Mouse (Mus musculus): ENCODE measurements at regions not wholly inside any gene's neighbourhood (a gene's known extent, or its start where the extent isn't known, plus 50 kb on each side); places are given as distances from the start of the nearest gene placed in this dataset.

DNA sequence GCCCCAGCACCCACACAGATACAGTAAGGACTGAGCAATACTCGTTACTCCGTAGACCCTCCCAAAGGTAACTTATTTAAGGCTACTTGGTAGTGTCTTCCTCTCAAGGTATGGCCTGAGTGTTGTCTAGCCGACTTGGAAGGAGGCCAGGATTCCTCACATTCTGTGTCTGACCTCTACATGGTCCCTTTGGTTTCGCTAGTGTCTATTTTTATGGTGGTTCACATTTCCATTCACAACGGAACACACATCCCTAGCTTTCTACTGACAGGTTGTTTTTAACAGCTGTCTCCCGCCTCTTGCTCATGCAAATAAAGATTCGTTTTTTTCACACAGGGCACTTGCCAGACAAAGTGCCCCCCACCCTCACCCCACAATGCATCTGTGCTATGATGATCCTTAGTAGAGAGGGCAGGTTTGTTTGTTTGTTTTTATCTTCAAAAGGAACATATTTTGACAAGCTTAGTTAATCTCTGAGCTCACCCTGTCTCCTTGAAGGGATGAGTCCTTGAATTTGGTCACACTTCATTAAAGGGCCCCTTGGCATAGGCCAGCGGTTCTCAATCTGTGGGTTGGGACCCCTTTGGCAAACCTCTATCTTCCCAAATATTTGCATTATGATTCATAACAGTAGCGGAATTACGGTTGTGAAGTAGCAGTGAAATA, 52.7 kb downstream of the Phlda1 start:
- peak; percentile 53 to 58 for DNase-seq (ENCODE audit: low spot score in 2 of 2)

GRCm38 (mm10) chr10:111559341-111560246, 53.5 kb downstream of the Phlda1 start:
- DNase-seq (ENCODE audit: low spot score in 2 of 2): peak; percentile 48 to 76

DNA sequence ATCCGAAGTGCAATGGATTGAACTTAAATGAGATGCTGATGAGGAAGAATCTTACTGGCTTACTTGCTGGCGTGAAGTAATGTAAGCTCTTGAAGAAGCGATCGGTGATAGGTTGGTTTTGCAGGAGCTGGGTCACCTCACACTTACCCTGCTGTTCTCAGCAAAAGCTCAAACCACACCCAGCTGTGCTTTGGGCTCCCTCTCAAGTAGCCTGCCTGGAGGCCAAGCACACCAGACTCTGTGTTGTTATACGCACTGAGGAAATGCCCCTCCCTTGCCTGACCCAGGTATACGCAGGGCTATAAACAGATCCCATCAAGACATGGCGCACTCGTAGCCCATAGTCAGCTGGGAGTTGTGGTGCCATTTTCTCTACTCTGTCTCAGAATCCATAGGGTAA, 56.5 kb downstream of the Phlda1 start:
- DNase-seq (ENCODE audit: low spot score in 2 of 2): no peak

- no peak for DNase-seq (ENCODE audit: low spot score in 2 of 2)
Measured at GRCm38 (mm10) chr10:111566873-111567381, 60.8 kb downstream of the Phlda1 start.

GRCm38 (mm10) chr10:111570501-111571258, 64.6 kb downstream of the Phlda1 start:
- DNase-seq (ENCODE audit: low spot score in 2 of 2): no peak

DNA sequence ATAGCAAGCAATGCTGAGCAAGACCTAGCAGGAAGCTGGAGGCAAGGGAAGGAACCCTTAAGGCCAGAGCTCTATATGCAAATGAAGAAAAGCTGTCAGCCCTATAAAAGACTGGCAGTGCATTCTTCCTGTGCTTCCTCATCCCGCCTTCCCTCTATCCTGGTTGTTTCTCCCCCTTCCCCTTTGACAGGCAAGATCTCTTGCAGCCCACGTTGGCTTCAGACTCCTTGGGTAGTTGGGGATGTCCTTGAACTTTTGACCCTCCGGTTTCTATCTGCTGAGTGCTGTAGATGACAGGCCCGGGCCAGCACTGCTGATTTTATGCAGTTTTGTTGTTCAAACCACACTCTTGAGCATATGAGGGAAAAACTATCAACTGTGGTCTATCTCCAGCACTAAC, 68.1 kb downstream of the Phlda1 start:
- no peak for DNase-seq (ENCODE audit: low spot score in 2 of 2)

GRCm38 (mm10) chr10:111574812-111575211, 68.7 kb downstream of the Phlda1 start:
- no peak for DNase-seq (ENCODE audit: low spot score in 2 of 2)

- DNase-seq (ENCODE audit: low spot score in 2 of 2): no peak
Measured at GRCm38 (mm10) chr10:111575256-111575655, 69.2 kb downstream of the Phlda1 start.

DNA sequence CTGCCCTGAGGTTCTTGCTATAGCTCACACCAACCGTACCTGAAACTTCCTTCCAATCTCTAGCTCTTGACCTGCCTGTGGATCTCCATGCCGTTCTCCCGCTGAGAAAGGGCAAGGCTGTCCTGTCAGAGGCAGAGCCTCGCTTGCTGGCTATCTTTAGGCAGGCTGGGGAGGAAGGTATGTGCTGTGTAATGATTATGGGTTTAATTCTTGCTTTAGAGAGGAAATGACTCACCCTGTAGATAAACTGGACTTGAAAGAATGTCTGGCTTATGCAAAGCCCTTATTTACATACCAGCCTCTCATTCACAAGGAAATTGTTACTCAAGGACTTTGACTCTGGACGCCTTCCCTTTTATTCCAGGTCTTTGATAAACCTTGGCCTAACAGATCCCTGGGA, 69.8 kb downstream of the Phlda1 start:
- DNase-seq (ENCODE audit: low spot score in 2 of 2): no peak

DNA sequence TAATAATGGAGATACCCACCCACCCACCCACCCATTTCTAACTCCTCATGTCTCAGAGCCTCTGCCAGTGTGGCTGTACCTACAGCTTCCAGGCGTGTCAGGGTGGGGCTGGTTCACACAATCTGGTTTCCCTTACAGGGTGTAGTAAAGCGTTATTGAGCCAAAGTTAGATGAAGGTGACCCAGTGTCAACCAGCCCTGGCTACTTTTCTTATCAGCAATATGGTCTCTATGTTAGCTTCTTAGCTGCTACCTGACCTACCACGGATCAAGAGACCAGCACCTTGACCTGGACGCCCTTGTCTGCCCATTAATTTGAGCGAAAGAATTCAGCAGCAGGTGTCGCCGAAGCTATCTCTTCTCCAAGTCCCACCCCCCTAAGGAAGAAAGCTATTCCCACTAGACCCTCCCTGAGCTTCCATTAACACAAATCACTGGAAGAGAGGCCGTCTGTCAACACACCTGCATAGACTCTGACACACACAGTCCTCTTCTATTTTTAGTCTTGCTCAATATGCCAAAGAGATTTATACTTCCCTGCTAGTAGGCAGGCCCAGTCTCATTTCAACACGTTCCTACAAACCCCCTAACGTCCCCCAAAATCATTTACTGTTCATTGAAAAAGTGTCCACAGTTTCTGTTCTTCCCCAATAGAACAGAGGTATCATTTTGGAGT, 70.4 kb downstream of the Phlda1 start:
- no peak for DNase-seq (ENCODE audit: low spot score in 2 of 2)

DNA sequence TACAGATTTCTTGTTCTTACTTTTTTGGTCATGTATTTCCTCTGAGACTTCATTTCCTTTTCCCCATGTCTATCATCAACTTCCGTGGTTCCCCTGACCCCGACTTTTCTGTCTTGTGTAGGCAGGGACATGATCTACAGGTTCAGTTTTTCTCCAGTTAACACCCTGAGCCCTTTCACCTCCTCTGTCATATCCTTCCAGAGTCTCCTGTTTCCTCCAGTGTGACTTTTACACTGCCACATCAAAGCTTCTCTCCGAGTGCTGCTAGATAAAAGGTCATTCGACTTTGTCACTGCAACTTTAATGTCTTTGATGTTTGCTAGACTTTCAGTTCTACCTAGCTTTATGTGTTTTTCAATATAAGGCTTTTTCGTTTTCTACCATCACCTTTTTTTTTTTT, 72.5 kb downstream of the Phlda1 start:
- peak; percentile 31 to 43 for DNase-seq (ENCODE audit: low spot score in 2 of 2)

DNA sequence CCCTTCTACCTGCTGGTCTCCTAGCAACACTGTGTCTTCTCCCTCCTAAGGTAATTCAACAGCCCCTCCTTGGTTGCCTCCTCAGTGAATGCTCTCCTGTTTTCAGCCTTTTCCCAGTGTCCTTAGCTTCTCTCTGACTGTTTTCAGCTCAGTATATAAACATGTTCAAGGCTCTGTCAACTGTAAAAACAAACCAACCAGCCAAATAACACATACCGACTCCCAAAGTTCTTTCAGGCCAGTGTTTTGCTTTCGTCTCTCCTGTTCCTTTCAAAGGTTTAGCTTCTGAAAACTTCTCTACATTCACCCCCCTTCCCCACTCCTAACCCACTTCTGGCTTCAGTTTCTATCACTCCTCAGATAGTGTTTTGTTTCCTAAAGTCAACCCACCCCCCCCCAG, 73.4 kb downstream of the Phlda1 start:
- no peak for DNase-seq (ENCODE audit: low spot score in 2 of 2)

- no peak for DNase-seq (ENCODE audit: low spot score in 2 of 2)
Measured at GRCm38 (mm10) chr10:111580401-111581100, 74.5 kb downstream of the Phlda1 start.

DNA sequence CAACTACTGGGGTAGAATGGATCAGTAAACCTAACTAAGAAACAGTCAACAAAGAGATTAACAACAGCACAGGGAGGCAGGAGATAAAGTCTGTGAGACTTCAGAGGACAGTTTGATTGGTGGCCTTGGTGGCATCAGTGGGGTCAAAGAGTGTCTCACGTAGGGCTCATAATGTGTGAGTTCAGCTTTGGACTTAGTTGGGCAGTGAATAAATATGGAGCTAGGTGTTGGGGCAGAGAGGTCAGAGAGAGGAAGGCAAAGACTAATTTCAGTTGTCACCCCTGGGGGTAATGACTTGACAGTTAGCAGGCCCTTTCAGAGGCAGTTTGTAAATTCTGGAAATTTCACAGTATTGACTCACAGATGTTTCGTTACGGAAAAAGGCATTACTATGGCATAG, 75.8 kb downstream of the Phlda1 start:
- DNase-seq (ENCODE audit: low spot score in 2 of 2): no peak

- DNase-seq (ENCODE audit: low spot score in 2 of 2): no peak
Measured at GRCm38 (mm10) chr10:111582321-111583123, 76.4 kb downstream of the Phlda1 start.

DNA sequence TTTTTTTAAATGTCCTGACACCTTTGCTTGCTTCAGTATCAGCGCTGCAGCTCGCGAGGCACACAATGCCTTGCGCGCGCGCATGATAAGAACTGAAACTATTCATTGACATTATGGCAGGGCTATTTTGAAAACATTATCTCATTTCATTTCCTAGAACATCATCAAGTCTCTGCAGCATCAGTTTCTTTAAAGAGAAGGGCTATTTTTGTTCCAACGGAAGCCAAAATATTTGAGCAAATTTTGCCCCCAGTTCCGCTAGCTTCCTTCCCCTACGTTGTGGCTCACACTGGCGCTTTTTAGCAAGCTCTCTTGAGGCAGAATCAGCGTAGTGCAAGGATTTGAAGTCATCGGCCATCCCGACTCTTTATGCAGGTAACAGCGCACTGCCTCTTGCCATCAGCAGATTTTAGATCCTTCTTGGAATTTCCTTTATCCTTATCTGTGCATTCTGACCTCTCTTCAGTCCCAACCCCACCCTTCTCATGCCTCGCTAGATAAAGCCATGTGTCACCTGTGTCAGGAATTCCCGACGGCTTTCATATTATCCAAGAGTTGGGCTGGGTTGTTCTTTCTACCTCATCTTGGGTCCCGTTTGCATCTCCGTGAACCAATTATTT, 77.1 kb downstream of the Phlda1 start:
- no peak for DNase-seq (ENCODE audit: low spot score in 2 of 2)

DNA sequence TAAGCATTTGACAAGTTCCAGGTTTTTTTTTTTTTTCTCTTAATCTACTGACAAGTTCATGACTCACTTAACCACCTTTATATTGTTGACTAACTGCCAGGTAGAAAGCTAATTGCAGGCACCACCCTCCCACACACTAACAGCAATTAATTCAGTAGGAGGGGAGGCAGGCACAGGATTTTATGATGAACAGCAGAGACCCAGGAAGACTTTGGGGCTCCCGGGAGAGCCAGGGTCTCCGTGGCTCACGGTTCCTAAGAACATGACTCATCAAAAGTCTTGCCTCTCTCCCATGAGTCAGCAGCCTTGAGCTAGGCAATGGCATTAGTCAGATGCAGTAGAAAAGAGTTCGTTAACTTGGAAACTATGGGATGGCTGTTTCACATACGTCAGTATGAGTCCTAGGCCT, 77.7 kb downstream of the Phlda1 start:
- DNase-seq (ENCODE audit: low spot score in 2 of 2): no peak

DNA sequence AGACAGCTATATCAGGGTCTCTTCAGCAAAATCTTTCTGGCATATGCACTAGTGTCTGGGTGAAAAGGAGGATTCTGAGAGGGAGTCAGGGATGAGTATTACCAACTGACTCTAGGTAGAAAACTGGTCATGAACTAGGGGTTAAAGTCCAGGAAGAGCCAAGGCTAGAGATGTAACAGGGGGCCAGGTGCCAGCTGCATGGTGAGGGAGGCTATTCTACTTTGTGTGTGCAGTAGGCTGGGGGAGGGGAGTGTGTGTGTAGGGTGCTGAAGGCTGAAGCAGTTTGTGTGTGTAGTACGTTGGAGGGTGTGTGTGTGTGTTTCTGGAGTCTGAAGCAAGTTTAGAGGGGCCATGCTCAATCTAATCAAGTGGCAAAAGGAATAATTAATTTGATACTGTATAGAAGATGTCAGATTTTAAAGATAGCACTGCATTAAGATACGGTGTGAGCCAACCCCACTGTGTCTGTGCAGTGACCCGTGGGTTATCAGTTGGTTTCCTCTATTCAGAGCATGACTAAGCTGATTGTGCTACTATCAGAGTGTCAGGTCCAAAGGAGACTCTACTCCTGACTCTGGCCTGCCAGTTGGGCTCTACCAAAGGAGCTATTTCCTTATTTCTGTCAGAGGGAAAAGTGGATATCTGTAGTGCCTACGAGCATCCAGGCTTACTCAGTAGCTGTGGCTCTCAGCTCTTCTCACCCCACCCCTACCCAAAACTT, 82.0 kb downstream of the Phlda1 start:
- DNase-seq (ENCODE audit: low spot score in 2 of 2): no peak

DNA sequence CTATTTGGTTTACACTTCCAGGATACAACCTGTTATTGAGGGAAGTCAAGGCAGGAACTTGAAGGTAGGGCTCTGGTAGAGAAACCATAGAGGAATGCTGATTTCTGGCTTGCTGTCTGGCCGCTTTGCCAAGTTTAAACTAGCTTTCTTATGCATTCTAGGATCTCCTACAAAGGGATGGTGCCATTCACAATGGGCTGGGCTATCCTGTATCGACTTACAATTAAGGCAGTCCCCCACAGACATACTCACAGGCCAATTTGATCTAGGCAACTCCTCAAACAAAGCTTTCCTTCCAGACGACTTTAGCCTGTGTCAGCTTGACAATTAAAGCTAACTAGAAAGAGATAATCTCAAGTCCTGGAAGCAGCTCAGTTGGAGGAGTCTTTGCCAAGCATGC, 83.1 kb downstream of the Phlda1 start:
- no peak for DNase-seq (ENCODE audit: low spot score in 2 of 2)
